Mouse (Mus musculus) stomach, postnatal 0 days (tissue): ENCODE data around the gene Cox19.

Source experiments
- CTCF ChIP-seq: IDR thresholded peaks from 2 replicates; pipeline ENCODE4 v1.5.1; 2016; ENCODE audit warnings: antibody characterized with exemption, low read depth, mild to moderate bottlenecking, moderate library complexity
- EP300 ChIP-seq: optimal IDR thresholded peaks from 2 replicates; pipeline ENCODE3; 2016; ENCODE audit warnings: antibody characterized with exemption

- TF ChIP-seq CTCF: peak; percentile 93
- TF ChIP-seq EP300: no peak
These were observed 46.9 kb upstream of the Cox19 start for GRCm38 (mm10) chr5:139397959-139398753.
